Mouse (Mus musculus) liver, embryonic 14.5 days (tissue): ENCODE results near the gene H2al1g. TPM values are rescaled to one million over a fixed set of nuclear protein-coding genes. Genes with fewer than 3 reads are reported as not detected.
"Not testable (repeated sequence)": the region's sequence is repeated elsewhere in the genome, so short reads cannot be mapped to it uniquely, and the experiment has no call there.

Experiments used
- ATAC-seq: fragments of 200-750 bp; cut with Nextera tagmentation; 2 replicates; pipeline ENCODE4 v1.8.0; 2017; ENCODE audit warnings: moderate number of reproducible peaks, mild to moderate bottlenecking, moderate library complexity; ENCODE audit not compliant: insufficient read depth
- DNase-seq, 3 experiments: peaks; one replicate each; pipeline ENCODE4 v3.0.0-alpha.2; 2012 to 2013; ENCODE audit warnings: low read depth in 3 of 3, low spot score in 3 of 3
- H3K27ac ChIP-seq: fragments of 300-500 bp; sonication (generic); 2 replicates; pipeline ENCODE4 v1.5.1; 2014; ENCODE audit warnings: moderate library complexity, mild to moderate bottlenecking, control low read depth, inconsistent platforms
- H3K27me3 ChIP-seq: fragments of 300-500 bp; sonication (generic); 2 replicates; pipeline ENCODE4 v1.6.1; 2014; ENCODE audit warnings: mild to moderate bottlenecking, low read length, moderate library complexity; ENCODE audit not compliant: control insufficient read depth, insufficient read depth
- H3K36me3 ChIP-seq: fragments of 300-500 bp; sonication (generic); replicated peaks from 2 replicates; pipeline ENCODE4 v1.6.1; 2014; ENCODE audit warnings: low read depth; ENCODE audit not compliant: control insufficient read depth, insufficient read depth
- H3K4me1 ChIP-seq, 2 experiments: fragments of 200-500 bp in 1 of 2; fragments of 300-500 bp in 1 of 2; sonication (generic) in 1 of 2; replicated peaks; 2 replicates each; pipeline ENCODE4 v1.6.1; 2012 to 2014; ENCODE audit warnings: antibody characterized with exemption in 1 of 2, inconsistent platforms in 1 of 2, low read length in 1 of 2; ENCODE audit not compliant: control insufficient read depth in 2 of 2, insufficient read depth in 2 of 2
- H3K4me2 ChIP-seq: fragments of 300-500 bp; sonication (generic); 2 replicates; pipeline ENCODE4 v1.6.1; 2014; ENCODE audit warnings: low read depth, mild to moderate bottlenecking, control low read depth, moderate library complexity
- H3K4me3 ChIP-seq, 2 experiments: fragments of 200-500 bp in 1 of 2; fragments of 300-500 bp in 1 of 2; sonication (generic) in 1 of 2; 2 replicates each; pipeline ENCODE4 v1.5.1; 2012 to 2014; ENCODE audit warnings: low read depth in 2 of 2, low read length in 2 of 2, mild to moderate bottlenecking in 2 of 2, control low read depth in 1 of 2, inconsistent platforms in 1 of 2, moderate library complexity in 1 of 2; ENCODE audit not compliant: insufficient read depth in 1 of 2
- H3K9ac ChIP-seq: fragments of 300-500 bp; sonication (generic); replicated peaks from 2 replicates; pipeline ENCODE4 v1.6.1; 2014; ENCODE audit warnings: mild to moderate bottlenecking, control low read depth, moderate library complexity
- H3K9me3 ChIP-seq: fragments of 300-500 bp; sonication (generic); 2 replicates; pipeline ENCODE4 v1.6.1; 2016; ENCODE audit warnings: low read length, mixed read lengths; ENCODE audit not compliant: control insufficient read depth
- CTCF ChIP-seq: IDR thresholded peaks from 2 replicates; pipeline ENCODE4 v1.5.1; 2016; ENCODE audit warnings: antibody characterized with exemption, low read depth, control low read depth
- EP300 ChIP-seq: IDR thresholded peaks from 2 replicates; pipeline ENCODE4 v1.6.1; 2016; ENCODE audit warnings: antibody characterized with exemption, low read depth
- WGBS: fragments of 180-500 bp; shearing (Covaris S2); extraction: QIAGEN DNeasy Blood & Tissue Kit; methylation state at CpG from one replicate; pipeline ENCODE4 v1.1.7; 2014; ENCODE audit not compliant: insufficient replicate concordance; 5-methylcytosine and 5-hydroxymethylcytosine counted together
- polyA plus RNA-seq, 2 experiments: library from polyadenylated mRNA; depleted of rRNA in 1 of 2; stranded (reverse) in 1 of 2; unstranded in 1 of 2; fragments of >200 nt; fragmentation: Nextera tagmentation in 1 of 2; extraction: Ambion mirVana in 1 of 2; gene quantifications; 2 replicates each; pipeline versions ENCODE4 v1.2.1 to v1.2.3; 2012 to 2014

Gene H2al1g
- polyA plus RNA-seq, 2 experiments = not detected

GRCm38 (mm10) chrX:11288306-11288882, 29.7 kb upstream of the H2al1g start:
- ATAC-seq (no peak), DNase-seq (no peak)
- H3K36me3 ChIP-seq = no peaks in the 10 kb centered on the region
- H3K9ac ChIP-seq = no peak overlapping the region
- H3K4me3 ChIP-seq = no peak overlapping the region
- no peaks in the 10 kb centered on the region for H3K4me1 ChIP-seq
- 44% methylated on average over 14 of the region's 14 CpGs for WGBS
- TF ChIP-seq CTCF = no peak
- TF ChIP-seq EP300 = no peak
- no peak overlapping the region for H3K27ac ChIP-seq
- H3K27me3 ChIP-seq = no peaks in the 10 kb centered on the region
- H3K4me2 ChIP-seq = no peak overlapping the region
- H3K9me3 ChIP-seq = no peaks in the 10 kb centered on the region

- H3K4me3 ChIP-seq = no peak overlapping the region
- ATAC-seq (no peak), DNase-seq (no peak)
- no peaks in the 10 kb centered on the region for H3K36me3 ChIP-seq
- no peak overlapping the region for H3K4me2 ChIP-seq
- WGBS = 32% methylated on average over 4 of the region's 4 CpGs
- no peaks in the 10 kb centered on the region for H3K4me1 ChIP-seq
- H3K27me3 ChIP-seq = no peaks in the 10 kb centered on the region
- TF ChIP-seq EP300 (no peak), CTCF (no peak)
- no peaks in the 10 kb centered on the region for H3K9me3 ChIP-seq
- H3K27ac ChIP-seq = no peak overlapping the region
- H3K9ac ChIP-seq = no peak overlapping the region
Observed at GRCm38 (mm10) chrX:11289244-11289643, 28.8 kb upstream of the H2al1g start.

DNA sequence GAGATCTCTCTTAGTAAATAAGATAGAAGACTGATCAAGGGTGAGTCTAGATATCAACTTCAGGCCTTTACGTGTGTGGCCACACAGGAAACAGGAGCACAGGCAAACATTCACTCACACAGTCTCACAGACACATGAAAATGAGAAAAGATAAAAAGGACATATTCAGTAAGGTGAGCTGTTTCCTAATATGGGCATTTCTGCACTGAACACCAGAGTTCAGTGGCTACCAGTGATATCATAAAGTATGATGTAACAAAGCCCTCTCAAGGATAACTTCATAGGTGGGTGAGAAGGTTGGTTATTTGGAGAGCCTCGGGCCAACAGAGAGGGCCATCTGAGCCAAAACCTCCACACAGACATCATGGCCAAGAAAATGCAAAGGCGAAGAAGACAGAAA, 19.1 kb upstream of the H2al1g start, which contains the start of gene H2al1a:
TSS of gene H2al1a (plus strand) at position 301 of the 400 bp plus-strand sequence.
- not testable (repeated sequence) for H3K9me3 ChIP-seq, H3K4me3 ChIP-seq, DNase-seq, H3K4me2 ChIP-seq, H3K9ac ChIP-seq, H3K27ac ChIP-seq, ATAC-seq, H3K4me1 ChIP-seq, H3K36me3 ChIP-seq, H3K27me3 ChIP-seq
- no CpG with 5 or more reads among the region's 3 CpGs for WGBS

GRCm38 (mm10) chrX:11302132-11302531, 15.9 kb upstream of the H2al1g start, which contains the start of gene H2al1b:
Gene H2al1b (plus strand): TSS chrX:11302432.
- 81% methylated on average over 1 of the region's 3 CpGs for WGBS

DNA sequence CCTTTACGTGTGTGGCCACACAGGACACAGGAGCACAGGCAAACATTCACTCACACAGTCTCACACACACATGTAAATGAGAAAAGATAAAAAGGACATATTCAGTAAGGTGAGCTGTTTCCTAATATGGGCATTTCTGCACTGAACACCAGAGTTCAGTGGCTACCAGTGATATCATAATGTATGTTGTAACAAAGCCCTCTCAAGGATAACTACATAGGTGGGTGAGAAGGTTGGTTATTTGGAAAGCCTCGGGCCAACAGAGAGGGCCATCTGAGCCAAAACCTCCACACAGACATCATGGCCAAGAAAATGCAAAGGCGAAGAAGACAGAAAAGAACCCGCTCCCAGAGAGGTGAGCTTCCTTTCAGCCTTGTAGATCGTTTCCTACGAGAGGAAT, 12.7 kb upstream of the H2al1g start, which contains the start of gene H2al1c:
TSS of gene H2al1c (plus strand) at position 301 of the 400 bp plus-strand sequence.
- not testable (repeated sequence) for ATAC-seq, H3K4me2 ChIP-seq, H3K36me3 ChIP-seq, DNase-seq, H3K4me3 ChIP-seq, H3K27ac ChIP-seq, H3K9me3 ChIP-seq, H3K9ac ChIP-seq, H3K4me1 ChIP-seq, H3K27me3 ChIP-seq
- WGBS = 55% methylated on average over 1 of the region's 6 CpGs

More at GRCm38 (mm10) chrX:11302132-11302531, 15.9 kb upstream of the H2al1g start, which contains the start of gene H2al1b:
- H3K27ac ChIP-seq, H3K9me3 ChIP-seq, H3K4me3 ChIP-seq, H3K4me2 ChIP-seq, H3K9ac ChIP-seq, H3K36me3 ChIP-seq, ATAC-seq, H3K4me1 ChIP-seq, H3K27me3 ChIP-seq, DNase-seq: not testable (repeated sequence)

DNA sequence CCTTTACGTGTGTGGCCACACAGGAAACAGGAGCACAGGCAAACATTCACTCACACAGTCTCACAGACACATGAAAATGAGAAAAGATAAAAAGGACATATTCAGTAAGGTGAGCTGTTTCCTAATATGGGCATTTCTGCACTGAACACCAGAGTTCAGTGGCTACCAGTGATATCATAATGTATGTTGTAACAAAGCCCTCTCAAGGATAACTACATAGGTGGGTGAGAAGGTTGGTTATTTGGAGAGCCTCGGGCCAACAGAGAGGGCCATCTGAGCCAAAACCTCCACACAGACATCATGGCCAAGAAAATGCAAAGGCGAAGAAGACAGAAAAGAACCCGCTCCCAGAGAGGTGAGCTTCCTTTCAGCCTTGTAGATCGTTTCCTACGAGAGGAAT, 9.5 kb upstream of the H2al1g start, which contains the start of gene H2al1d:
TSS of gene H2al1d (plus strand) at position 301 of the 400 bp plus-strand sequence.
- not testable (repeated sequence) for H3K27ac ChIP-seq, H3K4me3 ChIP-seq, DNase-seq, H3K9ac ChIP-seq, ATAC-seq, H3K36me3 ChIP-seq, H3K4me2 ChIP-seq, H3K9me3 ChIP-seq, H3K27me3 ChIP-seq, H3K4me1 ChIP-seq
- no CpG with 5 or more reads among the region's 6 CpGs for WGBS

DNA sequence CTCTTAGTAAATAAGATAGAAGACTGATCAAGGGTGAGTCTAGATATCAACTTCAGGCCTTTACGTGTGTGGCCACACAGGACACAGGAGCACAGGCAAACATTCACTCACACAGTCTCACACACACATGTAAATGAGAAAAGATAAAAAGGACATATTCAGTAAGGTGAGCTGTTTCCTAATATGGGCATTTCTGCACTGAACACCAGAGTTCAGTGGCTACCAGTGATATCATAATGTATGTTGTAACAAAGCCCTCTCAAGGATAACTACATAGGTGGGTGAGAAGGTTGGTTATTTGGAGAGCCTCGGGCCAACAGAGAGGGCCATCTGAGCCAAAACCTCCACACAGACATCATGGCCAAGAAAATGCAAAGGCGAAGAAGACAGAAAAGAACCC, 6.4 kb upstream of the H2al1g start, which contains the start of gene H2al1e:
TSS of gene H2al1e (plus strand) at position 301 of the 400 bp plus-strand sequence.
- ATAC-seq, H3K4me3 ChIP-seq, H3K27me3 ChIP-seq, H3K9ac ChIP-seq, H3K9me3 ChIP-seq, H3K4me2 ChIP-seq, H3K4me1 ChIP-seq, H3K36me3 ChIP-seq, H3K27ac ChIP-seq, DNase-seq: not testable (repeated sequence)
- WGBS = no CpG with 5 or more reads among the region's 3 CpGs

- WGBS = no CpG with 5 or more reads among the region's 6 CpGs
- not testable (repeated sequence) for ATAC-seq, H3K4me2 ChIP-seq, H3K27ac ChIP-seq, H3K4me1 ChIP-seq, DNase-seq, H3K4me3 ChIP-seq, H3K9ac ChIP-seq, H3K36me3 ChIP-seq, H3K9me3 ChIP-seq, H3K27me3 ChIP-seq
Observed at GRCm38 (mm10) chrX:11314858-11315257, 3.2 kb upstream of the H2al1g start, which contains the start of gene H2al1f. Gene H2al1f (plus strand): TSS chrX:11315158.
